Mouse (Mus musculus) liver, postnatal 0 days (tissue): Measurements from ENCODE around the gene Cst3.

Experiments
- CTCF ChIP-seq: sonication (generic); IDR thresholded peaks from 2 replicates; pipeline ENCODE4 v1.5.1; 2016; ENCODE audit warnings: antibody characterized with exemption, low read depth
- EP300 ChIP-seq: IDR thresholded peaks from 2 replicates; pipeline ENCODE4 v1.6.1; 2016; ENCODE audit warnings: antibody characterized with exemption, low read depth, mild to moderate bottlenecking

- TF ChIP-seq EP300 (no peak), CTCF (no peak)
Measured at GRCm38 (mm10) chr2:148889331-148890010, 14.0 kb upstream of the Cst3 start.
